Mouse (Mus musculus) erythroblast, embryonic 14.5 days (primary cell): ENCODE results near the gene Klhl36.

Experiments
- GATA1 ChIP-seq: IDR thresholded peaks from 2 replicates; pipeline ENCODE4 v1.6.1; 2012; ENCODE audit warnings: low read length, inconsistent platforms, mixed read lengths
- TAL1 ChIP-seq: IDR thresholded peaks from 3 replicates; pipeline ENCODE4 v1.6.1; 2012; ENCODE audit warnings: low read length, inconsistent platforms, mixed read lengths

DNA sequence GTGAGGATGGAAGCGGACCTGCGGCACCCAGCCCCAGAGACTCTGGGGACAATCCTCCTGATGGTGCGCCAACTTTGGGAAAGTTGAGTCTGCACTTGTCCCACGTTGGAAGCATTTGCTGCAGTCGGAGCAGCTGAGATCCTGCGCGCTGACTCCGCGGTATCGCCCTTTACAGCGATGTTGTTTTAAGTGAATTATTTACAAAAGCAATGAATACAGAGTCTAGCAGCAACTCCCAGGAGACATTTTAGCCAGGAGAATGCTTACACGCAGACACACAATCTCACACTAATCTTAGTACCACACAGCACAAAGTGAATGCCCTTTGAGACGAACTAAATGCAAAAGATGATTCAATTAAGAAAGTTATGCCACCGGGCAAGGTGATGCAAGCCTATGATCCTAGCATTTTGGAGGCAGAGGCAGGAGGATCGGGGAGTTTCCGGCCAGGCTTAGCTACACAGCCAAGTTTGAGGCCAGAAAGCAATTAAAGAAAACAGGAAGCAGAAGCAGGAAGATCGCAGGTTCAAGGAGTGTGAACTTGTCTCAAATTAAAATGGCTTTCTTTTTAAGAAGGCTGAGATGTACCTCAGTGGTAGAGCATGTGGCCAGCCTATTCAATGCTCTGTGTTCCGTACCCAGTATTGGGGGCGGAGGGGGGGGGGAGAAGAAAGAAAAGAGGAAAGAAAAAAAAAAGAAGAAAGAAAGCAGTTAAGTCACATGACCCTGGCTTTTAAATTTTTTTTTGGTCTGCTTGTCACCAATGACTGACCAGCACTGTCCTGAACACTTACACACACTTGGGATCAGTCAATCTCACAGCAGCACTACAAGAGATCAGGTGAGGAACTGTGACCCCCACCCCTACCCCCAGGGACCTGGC, 23.7 kb upstream of the Klhl36 start:
- TF ChIP-seq GATA1 (no peak), TAL1 (no peak)
